Mouse (Mus musculus) hindbrain, embryonic 11.5 days (tissue): ENCODE measurements around the gene Tnni1. TPM values are rescaled to one million over a fixed set of nuclear protein-coding genes. Genes with fewer than 3 reads are reported as not detected.

Experiments
- polyA plus RNA-seq: library from polyadenylated mRNA; unstranded; fragments of >200 nt; fragmentation: Nextera tagmentation; extraction: Ambion mirVana; gene quantifications from 2 replicates; pipeline ENCODE4 v1.2.1, GENCODE M21; 2014

Tnni1 gene
- polyA plus RNA-seq, 1 experiment from 2014 or later, result 6.0 TPM

Other genes starting within 250 kb of the Tnni1 start
- 16.9 and 21.0 TPM in 2 replicates for gene Nav1, start 172.1 kb upstream of the Tnni1 start, polyA plus RNA-seq
- 42.2 and 42.8 TPM in 2 replicates for gene Csrp1, start 59.4 kb upstream of the Tnni1 start, polyA plus RNA-seq
- gene Phlda3, start 13.3 kb upstream of the Tnni1 start, polyA plus RNA-seq, result 18.2 and 18.6 TPM in 2 replicates
- 0.96 and 1.3 TPM in 2 replicates for gene Lad1, start 39.2 kb downstream of the Tnni1 start, polyA plus RNA-seq
- gene Tnnt2, start 56.9 kb downstream of the Tnni1 start, polyA plus RNA-seq, result 2.0 and 3.3 TPM in 2 replicates
- gene Pkp1, start 139.8 kb downstream of the Tnni1 start, polyA plus RNA-seq, result 0.08 and 0.22 TPM in 2 replicates
- gene Igfn1, start 226.9 kb downstream of the Tnni1 start, polyA plus RNA-seq, result not detected in 2 replicates
- 60.8 and 84.0 TPM in 2 replicates for gene Tmem9, start 228.7 kb downstream of the Tnni1 start, polyA plus RNA-seq